Mouse (Mus musculus) kidney, embryonic 14.5 days (tissue): ENCODE measurements at regions not wholly inside any gene's neighbourhood (a gene's known extent, or its start where the extent isn't known, plus 50 kb on each side); places are given as distances from the start of the nearest gene placed in this dataset.

Source experiments
- ATAC-seq: fragments of 200-750 bp; cut with Nextera tagmentation; 2 replicates; pipeline ENCODE4 v1.8.0; 2017; ENCODE audit warnings: moderate number of reproducible peaks, mild to moderate bottlenecking, moderate TSS enrichment, moderate library complexity; ENCODE audit not compliant: low FRiP score, low TSS enrichment
- H3K27ac ChIP-seq: fragments of 300-500 bp; sonication (generic); 2 replicates; pipeline ENCODE4 v1.5.1; 2014; ENCODE audit warnings: low read depth, mild to moderate bottlenecking, low read length, moderate library complexity, mixed read lengths
- H3K27me3 ChIP-seq: fragments of 300-500 bp; sonication (generic); 2 replicates; pipeline ENCODE4 v1.6.1; 2014; ENCODE audit warnings: mild to moderate bottlenecking, low read length; ENCODE audit not compliant: control insufficient read depth, insufficient read depth
- H3K36me3 ChIP-seq: fragments of 300-500 bp; sonication (generic); 2 replicates; pipeline ENCODE4 v1.6.1; 2014; ENCODE audit warnings: low read length, mixed read lengths; ENCODE audit not compliant: control insufficient read depth, insufficient read depth
- H3K4me1 ChIP-seq: fragments of 300-500 bp; sonication (generic); 2 replicates; pipeline ENCODE4 v1.6.1; 2014; ENCODE audit warnings: low read length, mixed read lengths; ENCODE audit not compliant: control insufficient read depth, insufficient read depth
- H3K4me2 ChIP-seq: fragments of 300-500 bp; sonication (generic); replicated peaks from 2 replicates; pipeline ENCODE4 v1.6.1; 2014; ENCODE audit warnings: low read depth, mild to moderate bottlenecking, low read length
- H3K4me3 ChIP-seq: fragments of 300-500 bp; sonication (generic); 2 replicates; pipeline ENCODE4 v1.5.1; 2014; ENCODE audit warnings: mild to moderate bottlenecking, low read length
- H3K9ac ChIP-seq: fragments of 300-500 bp; sonication (generic); 2 replicates; pipeline ENCODE4 v1.6.1; 2014; ENCODE audit warnings: low read depth, mild to moderate bottlenecking, low read length, moderate library complexity
- H3K9me3 ChIP-seq: fragments of 300-500 bp; sonication (generic); 2 replicates; pipeline ENCODE4 v1.6.1; 2016; ENCODE audit warnings: low read length; ENCODE audit not compliant: control insufficient read depth
- WGBS: fragments of 180-500 bp; shearing (Covaris S2); extraction: QIAGEN DNeasy Blood & Tissue Kit; methylation state at CpG from one replicate; pipeline ENCODE4 v1.1.7; 2014; 5-methylcytosine and 5-hydroxymethylcytosine counted together

DNA sequence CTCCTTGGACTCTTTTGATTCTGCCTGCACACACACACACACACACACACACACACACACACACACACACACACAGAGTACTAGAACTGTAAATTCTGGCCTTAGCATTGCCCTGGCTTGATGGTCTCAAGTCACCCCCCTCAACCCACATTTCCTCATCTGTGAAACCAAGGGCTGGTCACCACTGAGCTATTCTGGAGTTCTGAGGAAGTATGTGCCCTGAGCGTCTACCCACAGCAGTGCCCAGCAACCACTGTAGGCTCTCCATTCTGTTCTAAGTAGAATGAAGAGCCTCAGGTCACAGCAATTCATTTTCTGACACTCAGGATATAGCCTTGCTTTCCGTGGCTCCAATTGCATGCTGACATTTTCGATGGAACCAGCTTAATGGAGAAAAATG lies 279.4 kb upstream of the Klf4 start:
- no peaks in the 10 kb centered on the region for H3K9me3 ChIP-seq
- 81% methylated on average over 3 of the region's 3 CpGs for WGBS
- ATAC-seq = no peak

DNA sequence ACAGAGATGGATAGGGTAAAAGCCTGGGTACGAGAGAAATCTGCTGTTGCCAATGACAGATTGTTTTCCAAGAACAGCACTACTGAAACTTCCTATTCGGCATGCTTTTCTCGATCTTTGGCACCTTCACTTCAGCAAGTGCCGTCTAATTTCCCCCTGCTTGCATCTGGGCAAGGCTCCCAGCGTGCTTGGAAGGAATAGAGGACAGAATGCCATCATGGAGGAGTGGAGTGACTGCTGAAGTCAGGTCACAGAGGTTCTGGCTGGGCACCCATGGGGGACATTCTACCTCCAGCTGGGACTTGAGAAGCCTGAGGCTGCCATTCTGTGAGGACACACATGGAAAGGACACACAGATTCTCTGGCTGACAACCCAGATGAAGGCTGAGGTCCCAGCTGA lies 276.2 kb upstream of the Klf4 start:
- WGBS = 79% methylated on average over 5 of the region's 5 CpGs
- no peak overlapping the region for H3K4me2 ChIP-seq
- H3K9ac ChIP-seq = no peak overlapping the region
- no peaks in the 10 kb centered on the region for H3K27me3 ChIP-seq
- H3K4me1 ChIP-seq = no peaks in the 10 kb centered on the region
- no peaks in the 10 kb centered on the region for H3K36me3 ChIP-seq
- no peak overlapping the region for H3K27ac ChIP-seq
- no peaks in the 10 kb centered on the region for H3K9me3 ChIP-seq
- ATAC-seq = no peak
- H3K4me3 ChIP-seq = no peak overlapping the region

More for the DNA sequence above, 279.4 kb upstream of the Klf4 start:
- no peak overlapping the region for H3K9ac ChIP-seq
- no peaks in the 10 kb centered on the region for H3K27me3 ChIP-seq
- no peak overlapping the region for H3K27ac ChIP-seq
- no peaks in the 10 kb centered on the region for H3K36me3 ChIP-seq
- H3K4me1 ChIP-seq = no peaks in the 10 kb centered on the region
- H3K4me3 ChIP-seq = no peak overlapping the region
- no peak overlapping the region for H3K4me2 ChIP-seq

DNA sequence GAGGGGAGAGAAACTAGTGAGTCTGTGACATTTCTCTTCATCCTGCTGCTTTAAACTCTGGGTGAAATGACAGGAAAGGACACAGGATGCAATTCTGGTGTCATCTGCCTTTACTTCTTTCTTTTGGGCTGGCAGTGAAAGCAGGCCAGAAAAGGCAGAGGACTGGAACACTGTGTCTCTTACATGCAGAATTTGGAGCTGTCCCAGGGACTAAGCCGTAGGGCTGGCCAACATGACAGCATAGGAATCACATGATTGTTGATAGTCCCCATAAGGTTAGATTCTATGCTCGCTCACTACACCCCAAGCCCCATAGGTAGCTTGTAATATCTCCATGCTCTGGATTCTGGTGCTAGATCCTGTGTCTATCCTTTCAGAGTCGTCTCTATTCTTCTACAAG lies 274.5 kb upstream of the Klf4 start:
- Histone ChIP-seq H3K4me2 (no peak overlapping the region), H3K4me3 (no peak overlapping the region), H3K4me1 (no peaks in the 10 kb centered on the region), H3K27me3 (no peaks in the 10 kb centered on the region), H3K9ac (no peak overlapping the region), H3K27ac (no peak overlapping the region), H3K36me3 (no peaks in the 10 kb centered on the region), H3K9me3 (no peaks in the 10 kb centered on the region)
- 89% methylated on average over 3 of the region's 3 CpGs for WGBS
- ATAC-seq = no peak

DNA sequence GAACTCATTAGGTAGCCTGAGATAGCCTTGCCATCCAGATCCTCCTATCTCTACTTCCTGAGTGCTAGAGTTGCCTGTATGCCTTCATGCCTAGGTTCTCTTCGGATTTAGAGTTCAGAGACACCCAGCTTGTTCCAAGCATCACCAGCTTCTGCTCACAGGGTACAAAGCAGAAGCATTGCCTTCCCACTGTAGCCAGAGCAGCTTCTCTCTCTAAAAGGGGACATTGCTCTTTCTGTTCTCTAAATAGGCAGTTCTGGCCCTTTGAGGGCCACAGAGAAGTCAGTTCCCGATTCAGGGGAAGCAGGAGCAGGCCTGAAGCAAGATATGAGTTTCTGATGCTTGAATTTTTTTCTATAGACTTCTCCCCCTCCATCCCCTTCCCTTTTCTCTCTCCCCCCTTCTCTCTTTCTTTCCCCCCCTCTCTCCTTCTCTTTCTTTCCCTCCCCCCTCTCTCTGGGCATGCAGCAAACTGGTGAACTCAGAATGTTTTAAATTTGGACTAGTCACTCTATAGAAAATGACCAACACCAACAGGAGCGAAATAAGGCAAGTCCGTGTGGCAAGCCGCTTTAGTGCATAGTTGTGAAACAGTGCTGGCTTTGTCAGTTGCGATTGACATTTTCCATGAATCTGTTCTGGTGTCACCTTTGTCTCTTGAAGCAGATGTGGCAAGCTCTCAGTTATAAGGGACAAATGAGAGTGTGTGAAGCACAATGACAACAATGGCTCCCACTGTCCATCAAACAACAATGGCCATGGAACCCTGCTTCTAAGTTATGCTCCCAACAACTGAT lies 273.2 kb upstream of the Klf4 start:
- Histone ChIP-seq H3K9ac (no peak overlapping the region), H3K4me3 (no peak overlapping the region), H3K36me3 (no peaks in the 10 kb centered on the region), H3K27me3 (no peaks in the 10 kb centered on the region), H3K4me1 (no peaks in the 10 kb centered on the region), H3K9me3 (no peaks in the 10 kb centered on the region), H3K27ac (no peak overlapping the region), H3K4me2 (no peak overlapping the region)
- ATAC-seq = no peak
- WGBS = 90% methylated on average over 6 of the region's 6 CpGs

DNA sequence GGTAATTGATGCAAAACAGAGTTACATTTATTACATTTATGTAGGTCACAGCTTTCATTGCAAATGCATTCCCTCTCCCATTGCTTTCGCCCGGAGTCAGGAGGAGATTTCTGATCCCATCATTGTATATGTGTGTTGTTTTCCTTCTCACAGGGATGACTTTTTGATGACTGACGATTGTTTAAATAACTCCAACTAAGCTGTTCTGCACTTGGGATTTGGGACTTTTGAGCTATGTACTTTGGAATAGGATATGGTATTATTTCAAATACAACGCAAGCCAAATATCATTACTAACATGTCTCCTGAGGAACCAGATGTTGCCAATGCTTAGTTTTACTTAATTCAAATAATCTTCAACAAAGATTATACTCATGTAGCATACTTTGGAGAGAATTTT lies 269.8 kb upstream of the Klf4 start:
- 82% methylated on average over 4 of the region's 4 CpGs for WGBS
- Histone ChIP-seq H3K4me1 (no peaks in the 10 kb centered on the region), H3K4me3 (no peak overlapping the region), H3K9me3 (no peaks in the 10 kb centered on the region), H3K36me3 (no peaks in the 10 kb centered on the region), H3K9ac (no peak overlapping the region), H3K4me2 (no peak overlapping the region), H3K27me3 (no peaks in the 10 kb centered on the region), H3K27ac (no peak overlapping the region)
- no peak for ATAC-seq

DNA sequence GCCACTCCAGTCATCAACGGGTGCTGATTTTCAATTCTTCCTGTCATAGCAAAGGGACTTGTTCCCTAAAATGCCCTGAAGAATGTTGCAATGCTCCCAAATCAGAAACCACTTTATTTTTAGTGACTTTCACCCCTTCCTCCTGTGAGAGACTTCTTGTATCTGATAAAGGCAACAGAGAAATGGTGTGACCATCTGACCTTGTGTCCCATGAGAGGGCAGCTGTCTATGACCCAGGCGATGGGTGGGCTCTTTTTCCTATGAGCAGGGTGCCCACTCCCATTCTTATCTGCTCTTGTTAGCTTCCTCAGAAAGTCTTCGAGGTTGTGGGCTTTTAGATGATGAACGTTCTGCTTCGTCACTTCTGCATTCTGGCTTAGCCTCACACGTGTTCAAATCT lies 265.8 kb upstream of the Klf4 start:
- no peaks in the 10 kb centered on the region for H3K4me1 ChIP-seq
- WGBS = 80% methylated on average over 6 of the region's 6 CpGs

DNA sequence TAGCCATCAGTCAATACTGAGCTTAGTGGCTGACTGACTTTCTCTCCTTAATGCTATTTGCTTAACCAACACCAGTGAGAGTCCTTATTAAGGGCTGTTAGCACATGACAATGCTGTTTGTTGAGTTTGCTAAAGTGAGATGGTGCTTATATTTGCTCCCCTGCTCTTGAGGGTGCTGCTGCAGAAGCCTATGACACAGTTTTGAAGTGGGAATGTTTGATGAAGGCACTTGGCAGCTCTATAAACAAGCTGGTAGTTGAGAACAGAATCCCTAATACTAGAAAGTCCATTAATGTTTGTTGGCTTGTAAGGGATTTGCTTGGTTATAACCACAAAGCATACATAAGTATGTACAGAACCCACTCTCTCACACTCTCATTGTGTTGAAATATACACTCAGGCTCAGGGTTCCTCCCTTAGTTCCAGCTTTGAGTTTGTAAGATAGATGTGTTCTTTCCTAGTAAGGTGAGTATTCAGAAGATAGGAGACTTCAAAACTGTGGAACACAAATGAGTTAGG lies 249.1 kb upstream of the Klf4 start:
- Histone ChIP-seq H3K9ac (no peak overlapping the region), H3K9me3 (no peaks in the 10 kb centered on the region), H3K4me2 (no peak overlapping the region), H3K27me3 (peaks cover 3% of the 10 kb centered on the region), H3K4me1 (no peaks in the 10 kb centered on the region), H3K27ac (no peak overlapping the region), H3K36me3 (no peaks in the 10 kb centered on the region), H3K4me3 (no peak overlapping the region)
- no peak for ATAC-seq

More for the DNA sequence above, 265.8 kb upstream of the Klf4 start:
- no peaks in the 10 kb centered on the region for H3K9me3 ChIP-seq
- H3K4me3 ChIP-seq = no peak overlapping the region
- no peak overlapping the region for H3K4me2 ChIP-seq
- no peak overlapping the region for H3K9ac ChIP-seq
- H3K27ac ChIP-seq = no peak overlapping the region
- H3K27me3 ChIP-seq = no peaks in the 10 kb centered on the region
- no peaks in the 10 kb centered on the region for H3K36me3 ChIP-seq
- ATAC-seq = no peak

DNA sequence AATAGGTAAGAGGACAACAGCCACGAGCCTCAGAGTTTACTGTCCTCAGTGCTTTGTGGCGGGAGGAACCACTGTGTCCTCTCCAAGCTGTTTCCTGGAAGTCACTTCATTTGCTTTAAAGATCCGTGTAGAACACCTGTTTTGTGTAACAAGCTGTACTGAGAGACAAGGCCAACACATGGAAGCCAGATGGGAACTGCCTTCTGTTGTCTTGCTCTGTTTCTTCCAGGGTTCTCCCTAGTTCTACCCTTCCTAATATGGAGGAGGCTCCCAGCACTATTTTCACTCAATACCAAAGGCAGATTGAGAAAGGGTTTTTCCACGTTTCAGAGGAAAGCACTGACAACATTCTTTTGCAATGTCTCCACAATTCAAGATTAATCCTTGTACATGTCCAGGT lies 247.3 kb upstream of the Klf4 start:
- no peak overlapping the region for H3K4me3 ChIP-seq
- H3K27ac ChIP-seq = no peak overlapping the region
- H3K27me3 ChIP-seq = no peaks in the 10 kb centered on the region
- no peaks in the 10 kb centered on the region for H3K9me3 ChIP-seq
- H3K4me1 ChIP-seq = no peaks in the 10 kb centered on the region
- no peaks in the 10 kb centered on the region for H3K36me3 ChIP-seq
- no peak overlapping the region for H3K4me2 ChIP-seq
- no peak for ATAC-seq
- H3K9ac ChIP-seq = no peak overlapping the region
- 74% methylated on average over 4 of the region's 4 CpGs for WGBS

DNA sequence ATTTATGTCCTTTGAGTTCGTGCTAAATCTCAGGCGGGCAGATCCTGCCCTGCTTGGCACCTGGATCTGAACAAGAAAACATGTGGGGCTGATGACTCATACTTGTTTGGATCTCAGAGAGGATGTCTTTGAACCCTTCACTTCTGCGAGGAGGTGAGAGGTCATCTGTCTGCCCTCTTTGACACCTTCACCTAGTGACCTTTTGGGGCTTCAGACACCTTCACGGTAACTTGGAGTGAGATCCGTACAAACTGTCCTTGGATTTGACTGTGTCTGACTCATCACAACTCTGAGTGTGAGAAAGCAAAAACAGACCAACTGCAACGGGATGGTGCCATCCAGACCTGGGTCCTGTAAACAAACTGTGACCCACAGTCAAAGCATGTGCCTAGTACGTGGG lies 243.6 kb upstream of the Klf4 start:
- H3K9me3 ChIP-seq = no peaks in the 10 kb centered on the region
- ATAC-seq = no peak
- H3K9ac ChIP-seq = no peak overlapping the region
- H3K4me1 ChIP-seq = no peaks in the 10 kb centered on the region
- no peak overlapping the region for H3K4me2 ChIP-seq
- no peaks in the 10 kb centered on the region for H3K27me3 ChIP-seq
- H3K27ac ChIP-seq = no peak overlapping the region
- no peak overlapping the region for H3K4me3 ChIP-seq
- WGBS = 44% methylated on average over 7 of the region's 7 CpGs
- H3K36me3 ChIP-seq = no peaks in the 10 kb centered on the region
